Mouse (Mus musculus): ENCODE data around the gene Pde2a.

Gene Pde2a

GRCm38 (mm10) chr7:101450422-101451401 lies 29.2 kb downstream of the Pde2a start:
- intact Hi-C loops (cut with DNase I): loop anchor here (1.0 kb wide), 1 partner anchor 53 kb away; no protein-coding TSS in a partner anchor

DNA sequence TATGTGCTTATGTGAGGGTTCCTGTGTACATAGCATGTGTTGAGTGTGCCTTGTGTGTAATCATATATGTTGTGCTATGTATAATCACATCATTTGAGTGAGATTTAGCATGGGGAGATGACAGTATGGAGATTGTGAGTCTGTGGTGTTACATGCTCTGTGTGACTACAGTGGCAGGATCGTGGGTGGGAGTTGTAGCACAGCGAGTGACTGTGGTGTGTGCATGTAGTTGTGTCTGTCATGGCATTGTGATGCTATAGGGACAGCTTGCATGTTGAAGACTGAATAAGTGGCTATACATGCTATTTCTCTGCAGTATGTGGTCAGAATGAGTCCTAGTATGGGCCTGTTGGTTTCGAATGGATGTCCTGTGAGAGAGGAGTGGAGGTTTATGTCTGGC lies 31.2 kb downstream of the Pde2a start:
- intact Hi-C loops (cut with DNase I): no loop called here

GRCm38 (mm10) chr7:101453296-101453695 lies 31.8 kb downstream of the Pde2a start:
- intact Hi-C loops (cut with DNase I): no loop called here

DNA sequence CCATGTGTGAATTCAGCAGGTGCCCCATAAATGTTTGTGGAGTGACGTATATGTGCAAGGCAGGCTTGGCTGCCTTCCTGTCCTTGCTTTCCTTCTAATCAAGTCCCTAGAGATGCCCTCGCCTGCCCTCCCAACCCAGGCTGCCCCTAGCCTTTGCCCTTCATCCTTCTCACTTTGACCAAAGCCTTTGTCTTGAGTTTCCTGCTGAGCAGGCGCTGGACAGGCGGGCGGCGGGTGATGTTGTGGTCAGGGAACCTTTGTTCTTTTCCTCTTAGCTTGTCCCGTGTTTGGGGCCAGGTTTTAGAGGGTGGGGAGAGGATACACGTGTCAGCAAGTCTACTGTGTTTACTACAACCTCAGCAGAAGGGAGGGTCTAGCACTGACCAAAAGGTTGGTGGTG lies 32.2 kb downstream of the Pde2a start:
- intact Hi-C loops (cut with DNase I): no loop called here

DNA sequence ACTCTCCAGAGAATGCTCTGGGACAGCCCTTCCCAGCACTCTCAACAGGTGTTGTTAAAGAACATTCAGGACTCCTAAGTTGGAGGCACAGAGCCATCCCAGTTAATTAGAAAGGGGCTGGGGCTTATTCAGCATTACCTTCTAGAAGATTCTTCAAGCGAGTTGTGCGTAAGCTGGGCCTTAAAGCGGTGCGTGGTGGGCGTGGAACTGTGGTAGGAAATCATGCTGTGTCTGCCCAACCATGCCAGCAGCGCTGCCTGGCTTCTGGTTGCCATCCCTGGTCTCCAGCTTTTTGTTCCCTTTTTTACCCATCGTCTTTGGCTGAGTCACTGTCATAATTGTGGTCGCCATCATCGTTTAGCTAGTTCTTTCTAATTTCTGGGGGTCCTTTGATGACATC lies 33.0 kb downstream of the Pde2a start:
- intact Hi-C loops (cut with DNase I): no loop called here

DNA sequence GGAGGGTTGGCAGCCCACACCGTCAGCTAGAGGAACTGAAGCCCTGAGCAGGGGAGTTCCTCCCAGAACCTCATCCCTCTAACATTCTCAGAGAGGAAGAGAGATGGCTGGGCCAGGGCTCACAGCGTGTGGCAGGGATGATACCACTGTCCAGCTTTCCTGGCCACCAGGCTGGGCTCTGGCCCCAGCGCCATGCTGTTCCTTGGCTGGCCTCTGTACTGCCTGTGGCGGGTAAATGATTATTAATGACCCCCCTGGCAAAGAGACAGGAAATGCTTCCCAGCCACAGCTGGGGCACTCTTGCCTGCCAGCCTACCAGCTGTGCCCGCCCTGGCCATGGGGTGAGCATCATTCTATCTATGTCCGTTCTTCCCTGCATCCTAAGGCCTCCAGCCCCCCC lies 33.6 kb downstream of the Pde2a start:
- intact Hi-C loops (cut with DNase I): no loop called here

DNA sequence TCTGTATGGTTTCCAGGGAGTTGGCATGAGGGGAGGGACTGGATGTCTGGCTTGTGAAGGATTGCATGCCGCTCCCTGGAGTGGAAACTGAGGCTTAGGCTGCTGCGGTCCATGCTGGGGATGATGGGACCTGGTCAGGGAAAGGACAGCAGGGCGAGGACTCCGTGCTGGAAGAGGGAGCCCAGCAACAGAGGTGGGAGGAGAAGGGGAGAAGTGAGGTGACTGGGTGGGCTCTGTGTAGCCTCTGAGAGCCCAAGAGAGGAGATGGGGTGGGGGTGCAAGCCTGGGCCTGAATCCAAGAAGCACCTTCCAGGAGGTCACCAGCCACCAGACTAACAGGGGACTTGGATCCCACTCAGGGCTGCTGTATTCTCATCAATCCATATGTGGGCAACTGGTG lies 34.8 kb downstream of the Pde2a start:
- intact Hi-C loops (cut with DNase I): no loop called here

DNA sequence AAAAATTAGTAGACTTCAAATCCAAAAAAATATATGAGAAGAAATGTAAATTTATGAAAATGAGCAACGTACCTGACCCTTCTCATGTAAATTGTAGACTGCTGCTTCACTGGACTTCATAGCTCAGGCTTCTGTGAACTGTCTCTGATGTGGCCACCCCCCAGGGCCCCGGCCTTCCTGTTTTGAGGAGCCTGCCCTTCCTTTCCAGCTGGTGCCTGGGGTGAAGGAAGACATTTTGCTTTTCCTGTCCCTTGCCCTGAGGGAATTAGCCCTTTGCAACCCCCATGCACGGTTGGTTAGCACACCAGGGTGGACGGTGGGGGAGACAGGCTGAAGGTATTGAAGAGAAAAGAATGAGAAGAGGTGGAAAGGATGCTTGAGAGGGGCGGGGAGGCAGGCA lies 35.3 kb downstream of the Pde2a start:
- intact Hi-C loops (cut with DNase I): no loop called here

- intact Hi-C loops (cut with DNase I): no loop called here
Observed at GRCm38 (mm10) chr7:101457283-101457682, 35.8 kb downstream of the Pde2a start.

DNA sequence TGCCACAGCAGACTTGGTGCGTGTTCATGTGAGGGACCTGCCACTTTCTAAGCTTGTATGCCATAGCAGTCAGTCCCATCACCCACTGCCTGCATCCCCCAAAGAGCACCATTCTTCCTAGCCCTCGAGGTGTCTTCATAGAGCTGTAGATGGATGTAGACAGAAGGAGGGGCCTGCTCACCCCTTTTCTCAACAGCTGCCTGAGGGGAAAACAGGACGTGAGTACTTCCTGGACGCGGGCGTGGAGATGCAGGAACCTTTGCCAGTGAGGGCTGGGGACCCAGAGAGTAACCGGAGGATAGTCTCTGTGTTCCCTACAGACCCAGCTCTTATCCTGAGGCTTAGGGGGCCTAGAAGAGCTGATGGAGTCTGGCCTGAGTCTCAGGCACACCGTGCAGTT lies 36.3 kb downstream of the Pde2a start:
- intact Hi-C loops (cut with DNase I): no loop called here

DNA sequence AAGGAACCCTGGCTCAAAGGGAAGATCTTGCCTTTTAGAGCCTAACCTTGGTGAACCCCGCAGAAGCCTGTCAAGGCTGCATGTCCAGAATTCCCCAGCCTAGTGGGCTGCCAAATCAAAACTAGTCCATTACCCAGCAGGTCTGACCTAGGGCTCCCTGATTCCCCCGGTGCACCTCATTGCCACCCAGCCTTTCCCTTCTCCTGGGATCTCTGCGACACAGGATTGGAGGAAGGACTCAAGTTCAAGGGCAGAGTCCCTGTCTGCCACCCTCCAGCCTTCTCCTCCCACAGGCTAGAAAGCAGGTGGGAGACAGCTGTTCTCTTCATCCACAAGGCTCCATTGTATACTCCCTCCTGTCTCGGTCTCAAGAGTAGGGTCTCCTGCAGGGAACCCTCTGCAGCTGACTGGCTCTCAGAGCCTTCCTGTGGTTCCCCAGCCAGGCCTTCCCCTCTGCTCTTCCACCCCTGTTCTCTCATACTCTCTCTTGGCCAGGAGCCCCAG lies 36.8 kb downstream of the Pde2a start:
- intact Hi-C loops (cut with DNase I): no loop called here

DNA sequence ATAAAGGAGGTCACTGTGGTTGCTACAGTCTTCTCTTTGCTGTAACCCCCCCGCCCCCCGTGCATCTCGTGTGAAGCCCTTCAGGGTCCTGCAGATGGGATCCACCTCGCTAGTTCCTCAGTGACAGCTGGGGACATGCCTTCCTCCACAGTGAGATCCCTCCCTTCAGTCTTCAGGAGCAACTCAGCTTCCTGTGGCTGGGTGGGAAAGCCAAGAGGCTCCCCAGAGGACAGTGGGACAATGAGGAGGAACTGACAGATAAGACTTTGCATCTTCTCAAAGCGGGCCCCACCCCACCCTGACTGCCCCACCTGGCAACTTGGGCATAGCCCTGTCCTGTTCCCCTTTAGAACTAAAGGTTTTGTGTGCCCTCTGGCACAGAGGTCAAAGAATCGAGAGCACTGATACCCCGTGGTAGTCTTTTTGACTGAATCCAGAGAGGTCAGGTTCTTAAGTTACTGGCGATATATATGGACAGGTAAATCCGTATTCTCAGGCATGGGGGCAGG lies 37.9 kb downstream of the Pde2a start:
- intact Hi-C loops (cut with DNase I): no loop called here

DNA sequence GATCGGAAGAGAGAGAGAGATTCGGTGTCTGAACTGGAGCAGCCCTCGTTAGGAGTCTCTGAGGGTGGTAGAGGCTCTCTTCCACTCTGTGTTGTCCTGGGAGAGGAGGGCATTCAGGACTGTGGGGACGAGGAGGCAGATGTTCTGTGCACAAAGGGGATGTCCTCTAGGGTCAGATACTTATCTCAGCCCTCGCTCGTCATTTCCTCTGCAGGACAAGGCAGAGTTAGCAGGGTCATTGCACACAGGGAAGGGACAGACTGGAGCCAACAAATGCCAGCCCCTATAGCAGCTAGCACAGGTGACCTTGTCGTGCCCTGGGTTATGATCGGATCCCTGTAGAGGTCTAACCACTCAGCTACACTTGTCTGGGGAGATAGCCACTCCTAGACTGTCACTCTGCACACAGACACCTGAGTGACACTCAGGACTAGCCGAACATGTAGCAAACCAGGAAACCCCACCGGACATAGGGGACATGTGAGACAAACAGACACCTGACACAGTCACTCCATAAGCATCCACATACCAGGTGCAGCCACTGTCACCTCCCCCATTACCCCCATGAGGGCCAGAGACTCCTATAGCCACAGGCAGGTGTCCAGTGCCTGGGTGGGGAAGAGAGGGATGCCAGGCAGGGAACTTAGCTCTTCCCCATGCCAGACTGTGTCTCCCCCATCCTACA lies 38.6 kb downstream of the Pde2a start:
- intact Hi-C loops (cut with DNase I): no loop called here

GRCm38 (mm10) chr7:101460608-101460957 lies 39.1 kb downstream of the Pde2a start:
- intact Hi-C loops (cut with DNase I): no loop called here

GRCm38 (mm10) chr7:101461571-101461970 lies 40.1 kb downstream of the Pde2a start:
- intact Hi-C loops (cut with DNase I): no loop called here

DNA sequence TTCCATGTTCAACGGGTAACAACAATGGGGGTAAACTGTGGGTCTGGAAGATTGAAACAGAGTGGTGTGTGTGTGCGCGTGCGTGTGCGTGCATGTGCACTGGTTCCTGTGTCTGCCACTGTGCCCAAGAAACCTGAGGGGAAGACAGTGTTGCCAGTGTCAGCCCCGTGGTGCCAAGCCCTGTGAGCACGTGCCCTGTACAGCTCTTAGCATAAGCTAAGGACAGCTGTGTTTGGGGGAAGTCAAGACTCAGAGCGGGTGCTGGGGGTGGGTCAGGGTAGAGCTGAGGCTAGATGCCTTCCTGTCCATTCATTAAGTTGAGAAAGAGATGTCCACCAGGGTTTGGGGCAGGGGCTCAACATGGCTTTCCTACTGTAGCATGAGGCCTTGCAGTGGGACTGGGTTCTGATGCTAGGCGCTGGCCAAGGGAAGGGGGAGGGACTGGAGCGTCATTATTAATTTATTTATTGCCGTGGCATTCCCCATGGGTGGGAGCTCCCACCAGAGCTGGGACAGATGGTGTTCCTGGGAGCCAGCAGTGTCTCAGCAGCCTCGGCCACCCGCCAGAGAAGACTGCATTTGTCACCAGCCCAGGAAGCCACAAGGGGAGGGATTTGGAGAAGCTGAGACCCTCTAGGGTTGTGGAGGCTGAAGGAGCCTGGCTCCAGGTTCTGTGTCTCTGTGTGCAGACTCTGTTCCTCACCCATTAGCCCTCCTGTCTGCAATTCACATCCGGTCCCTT lies 41.0 kb downstream of the Pde2a start:
- intact Hi-C loops (cut with DNase I): no loop called here

GRCm38 (mm10) chr7:101463665-101464271 lies 42.3 kb downstream of the Pde2a start:
- intact Hi-C loops (cut with DNase I): no loop called here

- intact Hi-C loops (cut with DNase I): no loop called here
Observed at GRCm38 (mm10) chr7:101464927-101465326, 43.4 kb downstream of the Pde2a start.

GRCm38 (mm10) chr7:101465392-101465791 lies 43.9 kb downstream of the Pde2a start:
- intact Hi-C loops (cut with DNase I): no loop called here

- intact Hi-C loops (cut with DNase I): no loop called here
Observed at GRCm38 (mm10) chr7:101465850-101466580, 44.5 kb downstream of the Pde2a start.

All from adrenal gland (tissue).